Mouse (Mus musculus): ENCODE measurements around the gene Stam.
"Not testable (repeated sequence)": the region's sequence is repeated elsewhere in the genome, so short reads cannot be mapped to it uniquely, and the experiment has no call there.

Gene Stam

DNA sequence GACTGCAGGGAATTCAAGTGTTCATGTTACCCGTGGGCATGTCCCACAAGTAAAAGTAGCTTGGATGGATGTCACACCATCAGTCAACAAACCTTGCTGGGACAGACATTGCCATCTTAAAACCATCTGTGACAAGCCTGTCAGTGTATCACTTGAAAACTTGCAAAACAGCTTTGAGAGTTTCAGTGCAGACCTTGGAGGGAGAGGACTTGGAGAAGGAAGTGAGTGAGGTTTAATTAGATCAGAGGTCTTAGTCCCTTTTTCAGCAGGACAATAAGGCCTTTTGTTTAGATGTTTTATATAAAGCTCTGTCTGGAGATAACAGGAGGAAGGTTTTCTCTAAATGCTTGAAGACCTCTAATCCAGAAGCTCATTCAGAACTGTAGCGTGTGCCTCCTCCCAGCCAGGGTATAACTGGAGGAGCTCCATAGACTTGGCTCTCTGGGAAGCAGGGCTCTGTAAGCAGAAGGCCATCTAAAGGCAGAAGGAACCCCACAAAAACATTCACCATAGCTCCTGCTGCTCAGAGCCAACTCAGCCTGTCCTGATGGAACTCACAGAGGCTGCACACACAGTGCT is 124.5 kb downstream of the Stam start:
- not testable (repeated sequence) for DNase-seq

Data from cerebellum, postnatal 10 days (tissue).